Mouse (Mus musculus): ENCODE measurements at regions not wholly inside any gene's neighbourhood (a gene's known extent, or its start where the extent isn't known, plus 50 kb on each side); places are given as distances from the start of the nearest gene placed in this dataset.
A peak's percentile ranks its signal among the peaks of the same experiment; 100 is the strongest.

GRCm38 (mm10) chr11:63671816-63672215, 250.3 kb downstream of the Hs3st3b1 start:
- WGBS, result 83% methylated on average over 2 of the region's 2 CpGs
- no peak for ATAC-seq (ENCODE audit: low FRiP score, low read depth)

GRCm38 (mm10) chr11:63677921-63678320, 244.2 kb downstream of the Hs3st3b1 start:
- Histone ChIP-seq H3K27ac (replicated peaks) (peak overlapping the region; percentile 21; the same call in 1 of the 2 replicates), H3K9ac (replicated peaks) (no peak overlapping the region), H3K36me3 (no peaks in the 10 kb centered on the region), H3K4me3 (no peak overlapping the region), H3K4me2 (replicated peaks) (no peak overlapping the region), H3K27me3 (peaks cover 9% of the 10 kb centered on the region), H3K4me1 (peaks cover 20% of the 10 kb centered on the region), H3K9me3 (no peaks in the 10 kb centered on the region)
- no peak for ATAC-seq (ENCODE audit: low FRiP score, low read depth)
- 89% methylated on average over 11 of the region's 11 CpGs for WGBS

More at GRCm38 (mm10) chr11:63671816-63672215, 250.3 kb downstream of the Hs3st3b1 start:
- Histone ChIP-seq H3K27me3 (peaks cover 9% of the 10 kb centered on the region), H3K4me3 (no peak overlapping the region), H3K4me1 (no peaks in the 10 kb centered on the region; the same call in 1 of the 2 replicates), H3K9ac (replicated peaks) (no peak overlapping the region), H3K9me3 (no peaks in the 10 kb centered on the region), H3K36me3 (no peaks in the 10 kb centered on the region), H3K4me2 (replicated peaks) (no peak overlapping the region), H3K27ac (replicated peaks) (no peak overlapping the region)

GRCm38 (mm10) chr11:63678382-63678905, 243.6 kb downstream of the Hs3st3b1 start:
- WGBS, result 45% methylated on average over 17 of the region's 17 CpGs
- 0 out of 2 replicates have a peak, but pooled peaks have one; percentile 23 for ATAC-seq (ENCODE audit: low FRiP score, low read depth)

GRCm38 (mm10) chr11:63679491-63679890, 242.6 kb downstream of the Hs3st3b1 start:
- Histone ChIP-seq H3K9ac (replicated peaks) (no peak overlapping the region), H3K9me3 (no peaks in the 10 kb centered on the region), H3K4me1 (peaks cover 20% of the 10 kb centered on the region), H3K27me3 (peaks cover 9% of the 10 kb centered on the region), H3K4me2 (replicated peaks) (no peak overlapping the region), H3K4me3 (no peak overlapping the region), H3K36me3 (no peaks in the 10 kb centered on the region), H3K27ac (replicated peaks) (no peak overlapping the region)
- no peak for ATAC-seq (ENCODE audit: low FRiP score, low read depth)
- WGBS, result 57% methylated on average over 4 of the region's 4 CpGs

More at GRCm38 (mm10) chr11:63678382-63678905, 243.6 kb downstream of the Hs3st3b1 start:
- no peaks in the 10 kb centered on the region for H3K9me3 ChIP-seq
- peaks cover 20% of the 10 kb centered on the region for H3K4me1 ChIP-seq
- H3K36me3 ChIP-seq, result no peaks in the 10 kb centered on the region
- H3K9ac ChIP-seq (replicated peaks), result no peak overlapping the region
- no peak overlapping the region for H3K4me3 ChIP-seq
- H3K4me2 ChIP-seq (replicated peaks), result no peak overlapping the region
- H3K27ac ChIP-seq (replicated peaks), result peak overlapping the region; percentile 21
- H3K27me3 ChIP-seq, result peaks cover 9% of the 10 kb centered on the region

- no peak for ATAC-seq (ENCODE audit: low FRiP score, low read depth)
- 73% methylated on average over 11 of the region's 11 CpGs for WGBS
- H3K27me3 ChIP-seq, result no peaks in the 10 kb centered on the region
Measured at GRCm38 (mm10) chr11:63684228-63684980, 237.7 kb downstream of the Hs3st3b1 start.

GRCm38 (mm10) chr11:63691041-63691440, 231.0 kb downstream of the Hs3st3b1 start:
- no peaks in the 10 kb centered on the region for H3K4me1 ChIP-seq
- H3K4me3 ChIP-seq, result no peak overlapping the region
- WGBS, result 46% methylated on average over 4 of the region's 4 CpGs
- H3K4me2 ChIP-seq (replicated peaks), result no peak overlapping the region
- no peaks in the 10 kb centered on the region for H3K9me3 ChIP-seq
- no peaks in the 10 kb centered on the region for H3K36me3 ChIP-seq
- H3K27ac ChIP-seq (replicated peaks), result no peak overlapping the region
- no peak overlapping the region for H3K9ac ChIP-seq (replicated peaks)
- H3K27me3 ChIP-seq, result peaks cover 9% of the 10 kb centered on the region
- ATAC-seq (ENCODE audit: low FRiP score, low read depth), result no peak

More at GRCm38 (mm10) chr11:63684228-63684980, 237.7 kb downstream of the Hs3st3b1 start:
- no peaks in the 10 kb centered on the region for H3K9me3 ChIP-seq
- no peak overlapping the region for H3K4me2 ChIP-seq (replicated peaks)
- no peaks in the 10 kb centered on the region for H3K36me3 ChIP-seq
- H3K4me3 ChIP-seq, result no peak overlapping the region
- no peak overlapping the region for H3K27ac ChIP-seq (replicated peaks)
- H3K9ac ChIP-seq (replicated peaks), result no peak overlapping the region
- peaks cover 9% of the 10 kb centered on the region; the same call in 1 of the 2 replicates for H3K4me1 ChIP-seq

- H3K9me3 ChIP-seq, result no peaks in the 10 kb centered on the region
- 24% methylated on average over 12 of the region's 12 CpGs for WGBS
- H3K9ac ChIP-seq (replicated peaks), result no peak overlapping the region
- peaks cover 5% of the 10 kb centered on the region; the same call in 1 of the 2 replicates for H3K27me3 ChIP-seq
- no peak overlapping the region for H3K4me3 ChIP-seq
- no peak overlapping the region for H3K4me2 ChIP-seq (replicated peaks)
- no peak overlapping the region for H3K27ac ChIP-seq (replicated peaks)
- no peaks in the 10 kb centered on the region for H3K36me3 ChIP-seq
- peaks cover 28% of the 10 kb centered on the region for H3K4me1 ChIP-seq
- no peak for ATAC-seq (ENCODE audit: low FRiP score, low read depth)
Measured at GRCm38 (mm10) chr11:63704995-63705580, 217.0 kb downstream of the Hs3st3b1 start.

GRCm38 (mm10) chr11:63706057-63706456, 216.0 kb downstream of the Hs3st3b1 start:
- Histone ChIP-seq H3K27me3 (peaks cover 7% of the 10 kb centered on the region; the same call in 1 of the 2 replicates), H3K4me3 (no peak overlapping the region), H3K9ac (replicated peaks) (no peak overlapping the region), H3K9me3 (no peaks in the 10 kb centered on the region), H3K36me3 (no peaks in the 10 kb centered on the region), H3K27ac (replicated peaks) (no peak overlapping the region), H3K4me2 (replicated peaks) (no peak overlapping the region), H3K4me1 (peaks cover 28% of the 10 kb centered on the region)
- ATAC-seq (ENCODE audit: low FRiP score, low read depth), result no peak
- 57% methylated on average over 8 of the region's 8 CpGs for WGBS

- Histone ChIP-seq H3K4me2 (replicated peaks) (no peak overlapping the region), H3K27me3 (peaks cover 7% of the 10 kb centered on the region; the same call in 1 of the 2 replicates), H3K9ac (replicated peaks) (no peak overlapping the region), H3K9me3 (no peaks in the 10 kb centered on the region), H3K36me3 (no peaks in the 10 kb centered on the region), H3K4me1 (peaks cover 28% of the 10 kb centered on the region), H3K4me3 (no peak overlapping the region), H3K27ac (replicated peaks) (no peak overlapping the region)
- 12% methylated on average over 5 of the region's 5 CpGs for WGBS
- ATAC-seq (ENCODE audit: low FRiP score, low read depth), result peak; percentile 23; the same call in 1 of the 2 replicates
Measured at GRCm38 (mm10) chr11:63707093-63707492, 215.0 kb downstream of the Hs3st3b1 start.

- Histone ChIP-seq H3K4me1 (peaks cover 28% of the 10 kb centered on the region), H3K4me3 (no peak overlapping the region), H3K4me2 (replicated peaks) (no peak overlapping the region), H3K27ac (replicated peaks) (no peak overlapping the region), H3K9me3 (no peaks in the 10 kb centered on the region), H3K9ac (replicated peaks) (no peak overlapping the region), H3K36me3 (no peaks in the 10 kb centered on the region), H3K27me3 (peaks cover 7% of the 10 kb centered on the region; the same call in 1 of the 2 replicates)
- 79% methylated on average over 4 of the region's 4 CpGs for WGBS
- no peak for ATAC-seq (ENCODE audit: low FRiP score, low read depth)
Measured at GRCm38 (mm10) chr11:63708412-63708811, 213.7 kb downstream of the Hs3st3b1 start.

- H3K36me3 ChIP-seq, result no peaks in the 10 kb centered on the region
- ATAC-seq (ENCODE audit: low FRiP score, low read depth), result no peak
- no peaks in the 10 kb centered on the region for H3K9me3 ChIP-seq
- no peak overlapping the region for H3K27ac ChIP-seq (replicated peaks)
- peaks cover 7% of the 10 kb centered on the region; the same call in 1 of the 2 replicates for H3K27me3 ChIP-seq
- 46% methylated on average over 15 of the region's 15 CpGs for WGBS
- H3K4me3 ChIP-seq, result no peak overlapping the region
- peaks cover 2% of the 10 kb centered on the region for H3K4me1 ChIP-seq
- no peak overlapping the region for H3K4me2 ChIP-seq (replicated peaks)
- H3K9ac ChIP-seq (replicated peaks), result no peak overlapping the region
Measured at GRCm38 (mm10) chr11:63712053-63712864, 209.8 kb downstream of the Hs3st3b1 start.
